Mouse (Mus musculus) adrenal gland, adult 18-20 months (tissue): ENCODE measurements at regions not wholly inside any gene's neighbourhood (a gene's known extent, or its start where the extent isn't known, plus 50 kb on each side); places are given as distances from the start of the nearest gene placed in this dataset.

Source experiments
- DNase-seq, 2 experiments: peaks; one replicate each; pipeline ENCODE4 v3.0.0; 2021 to 2022; ENCODE audit warnings: low spot score in 2 of 2

- no peak for DNase-seq
Observed at GRCm38 (mm10) chr8:127809203-127810155, 548.9 kb upstream of the Nrp1 start.

DNA sequence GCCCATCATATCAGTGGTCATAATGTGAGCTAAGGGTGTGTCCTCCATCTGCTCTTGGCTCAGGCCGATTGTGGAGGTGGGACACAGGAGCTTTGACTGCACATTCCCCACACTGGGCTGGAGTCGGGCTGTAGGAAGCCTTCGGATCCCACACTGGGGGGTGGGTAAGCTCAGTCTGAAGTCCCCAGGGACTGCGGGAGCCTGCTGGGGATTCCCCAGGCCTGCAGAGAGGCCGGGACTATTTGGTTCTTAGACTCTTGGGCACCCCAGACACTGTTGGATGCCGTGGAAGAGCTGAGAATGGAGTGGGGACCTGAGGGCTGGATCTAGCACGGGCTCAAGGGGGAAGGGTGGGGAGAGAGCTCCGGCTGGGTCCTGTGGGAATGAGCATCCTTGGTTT is 547.1 kb upstream of the Nrp1 start:
- DNase-seq: no peak

- no peak for DNase-seq
Observed at GRCm38 (mm10) chr8:127814785-127815523, 543.5 kb upstream of the Nrp1 start.

- DNase-seq: no peak
Observed at GRCm38 (mm10) chr8:127820741-127821170, 537.6 kb upstream of the Nrp1 start.

DNA sequence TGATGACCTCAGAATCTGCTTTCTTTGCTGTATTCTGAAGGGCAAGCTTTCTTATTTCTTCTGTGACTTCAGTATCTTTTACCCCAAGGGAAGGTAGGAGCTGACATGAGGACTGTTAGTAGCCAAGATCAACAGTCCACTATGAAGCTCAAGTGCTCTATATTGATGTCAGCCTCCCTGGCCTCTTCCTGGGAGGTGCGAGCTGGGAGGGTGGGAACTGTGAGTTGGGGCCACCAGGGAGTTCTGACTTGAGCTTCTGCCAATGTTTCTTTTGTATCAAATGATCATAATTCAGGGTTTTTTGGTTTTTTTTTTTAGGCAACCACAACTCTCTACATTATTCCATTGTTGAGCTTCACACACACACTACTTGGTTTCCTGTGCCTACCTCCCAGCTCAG is 536.8 kb upstream of the Nrp1 start:
- no peak for DNase-seq

DNA sequence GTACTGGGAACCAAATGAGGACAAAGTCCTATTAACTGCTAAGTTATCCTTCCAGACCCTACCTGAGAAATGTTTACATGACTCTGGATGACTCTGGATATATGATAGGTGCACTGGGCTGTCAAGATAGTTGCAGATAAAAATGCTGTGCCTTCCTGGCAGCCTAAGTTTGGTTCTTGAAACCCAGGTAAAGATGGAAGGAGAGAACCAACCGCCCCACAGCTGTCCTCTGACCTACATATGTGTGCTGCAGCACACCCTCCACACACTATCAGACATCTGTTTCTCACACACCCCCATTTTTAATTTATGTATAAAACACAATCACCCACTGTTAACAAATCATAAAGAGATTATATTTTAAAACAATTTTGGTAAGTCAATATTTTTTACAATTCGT is 533.4 kb upstream of the Nrp1 start:
- DNase-seq: no peak

- DNase-seq: no peak
Observed at GRCm38 (mm10) chr8:127827826-127828225, 530.6 kb upstream of the Nrp1 start.

- DNase-seq: no peak
Observed at GRCm38 (mm10) chr8:127829659-127830058, 528.7 kb upstream of the Nrp1 start.

DNA sequence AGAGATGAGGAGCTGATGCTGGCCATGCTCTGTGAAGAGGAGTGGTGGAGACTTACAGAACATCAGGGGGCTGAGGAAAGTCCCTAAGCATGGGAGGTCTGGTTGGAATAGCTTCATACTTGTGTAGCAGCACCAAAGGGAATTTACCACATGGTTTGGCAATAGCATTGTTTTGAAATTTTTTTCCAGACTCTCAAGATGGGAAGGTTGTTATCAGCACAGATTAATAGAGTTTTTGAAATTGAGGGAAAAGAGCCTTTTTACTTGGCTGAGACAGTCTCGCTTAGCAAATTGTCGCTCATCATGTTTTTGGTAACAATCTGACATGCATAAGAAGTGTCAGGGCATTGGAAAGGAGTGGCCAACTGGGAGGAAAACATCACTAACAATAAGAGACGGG is 524.4 kb upstream of the Nrp1 start:
- DNase-seq: no peak

DNA sequence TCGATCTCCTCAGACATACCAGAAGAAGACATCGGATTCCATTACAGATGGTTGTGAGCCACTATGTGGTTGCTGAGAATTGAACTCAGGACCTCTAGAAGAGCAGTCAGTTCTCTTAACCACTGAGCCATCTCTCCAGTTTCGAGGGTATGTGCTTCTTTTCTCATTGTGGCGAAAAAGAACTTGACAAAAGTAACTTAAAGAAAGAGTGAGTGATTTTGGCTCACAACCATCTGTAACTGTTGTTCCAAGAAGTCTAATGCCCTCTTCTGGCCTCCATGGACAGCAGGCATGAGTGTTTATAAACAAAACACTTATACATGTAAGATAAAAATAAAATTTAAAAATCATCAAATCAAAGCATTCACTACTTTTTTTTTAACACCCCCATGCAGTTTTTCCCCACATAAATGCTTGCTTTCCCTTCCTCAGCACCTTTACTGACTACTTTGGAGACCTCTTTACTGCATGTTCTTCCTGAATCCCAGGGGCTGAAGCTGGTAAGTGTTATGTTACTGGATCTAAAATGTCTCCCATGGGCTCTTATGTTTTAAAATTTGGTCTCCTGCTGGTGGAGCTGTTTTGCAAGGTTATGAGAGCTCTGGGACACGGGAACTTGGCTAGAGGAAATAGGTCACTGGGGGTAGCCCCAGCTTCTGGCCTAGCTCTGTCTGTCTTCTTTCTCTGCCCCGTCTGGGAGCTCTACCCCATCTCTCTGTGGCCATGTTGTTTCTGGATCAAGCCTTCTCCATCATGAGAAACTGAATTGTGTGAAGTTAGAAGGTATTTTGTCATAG is 521.8 kb upstream of the Nrp1 start:
- DNase-seq: no peak

DNA sequence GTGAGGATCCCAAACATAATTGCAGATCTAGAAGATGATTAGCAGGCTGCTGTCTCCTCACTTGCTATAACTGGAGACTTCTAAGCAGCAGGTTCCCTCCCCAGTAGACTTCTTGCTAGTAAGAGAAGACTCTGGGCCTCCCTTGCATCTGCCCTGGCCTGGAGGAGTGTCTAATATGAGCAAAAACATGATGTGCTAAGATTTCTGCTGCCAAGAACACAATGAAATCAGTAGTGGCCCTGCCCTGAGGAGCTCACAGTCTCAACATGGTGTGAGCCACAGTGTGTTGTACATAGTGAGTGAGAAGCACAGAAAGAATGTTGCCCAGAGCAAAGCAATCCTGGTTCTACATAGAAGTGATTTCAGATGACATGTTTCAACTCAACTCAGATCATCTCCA is 520.1 kb upstream of the Nrp1 start:
- DNase-seq: no peak

DNA sequence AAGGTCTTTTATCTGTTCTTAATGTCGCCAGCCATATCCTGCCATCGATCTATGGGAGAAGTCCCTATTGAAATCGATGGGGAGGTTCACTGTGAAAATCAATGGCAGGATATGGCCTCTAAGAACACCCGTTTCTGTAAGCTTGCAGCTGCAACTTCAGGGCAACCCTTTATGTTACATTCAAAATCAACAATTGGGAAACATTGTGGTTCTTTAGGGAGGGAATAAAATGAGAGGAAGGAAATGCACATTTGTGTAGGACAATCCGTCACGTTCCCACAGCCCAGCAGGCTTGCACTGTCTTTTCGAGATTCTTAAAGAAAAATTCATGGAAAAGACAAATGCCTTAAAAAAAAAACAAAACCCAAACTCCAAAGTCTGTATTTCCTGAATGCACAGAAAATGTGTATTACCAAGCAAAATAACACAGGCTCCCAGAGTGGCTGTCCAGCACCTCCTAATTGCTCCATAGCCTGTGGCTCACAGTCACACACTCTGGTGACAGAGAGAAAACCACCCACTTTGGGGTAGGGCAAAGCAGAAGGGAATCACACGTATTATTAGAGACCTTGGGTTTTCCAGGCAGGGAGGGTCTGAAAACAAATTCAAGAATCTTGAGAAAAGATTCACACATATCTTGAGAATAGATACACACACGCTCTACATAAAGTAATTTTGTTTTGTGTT is 510.9 kb upstream of the Nrp1 start:
- DNase-seq: no peak

DNA sequence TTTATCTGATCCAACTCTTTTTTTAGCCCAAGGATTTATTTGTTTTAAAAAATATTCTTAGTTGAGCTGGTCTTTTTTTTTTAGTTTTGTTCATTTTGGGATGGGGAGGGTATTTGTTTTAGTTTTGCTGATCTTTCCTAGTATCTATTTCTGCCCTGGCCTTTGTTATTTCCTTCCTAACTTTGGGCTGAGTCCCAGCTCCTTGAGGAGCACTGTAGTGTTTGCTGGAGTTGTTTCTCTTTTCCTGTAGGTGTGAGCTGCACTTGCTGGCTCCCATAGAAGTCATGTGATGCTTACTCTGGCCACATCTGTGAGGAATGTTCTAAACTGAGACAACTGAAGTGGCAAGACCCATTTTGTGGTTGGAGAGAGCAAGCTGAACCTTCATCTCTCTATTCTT is 508.5 kb upstream of the Nrp1 start:
- DNase-seq: no peak

GRCm38 (mm10) chr8:127855653-127856300 is 502.6 kb upstream of the Nrp1 start:
- DNase-seq: no peak

GRCm38 (mm10) chr8:127856351-127857135 is 501.9 kb upstream of the Nrp1 start:
- no peak for DNase-seq

- DNase-seq: no peak
Observed at GRCm38 (mm10) chr8:127859036-127859435, 499.4 kb upstream of the Nrp1 start.

DNA sequence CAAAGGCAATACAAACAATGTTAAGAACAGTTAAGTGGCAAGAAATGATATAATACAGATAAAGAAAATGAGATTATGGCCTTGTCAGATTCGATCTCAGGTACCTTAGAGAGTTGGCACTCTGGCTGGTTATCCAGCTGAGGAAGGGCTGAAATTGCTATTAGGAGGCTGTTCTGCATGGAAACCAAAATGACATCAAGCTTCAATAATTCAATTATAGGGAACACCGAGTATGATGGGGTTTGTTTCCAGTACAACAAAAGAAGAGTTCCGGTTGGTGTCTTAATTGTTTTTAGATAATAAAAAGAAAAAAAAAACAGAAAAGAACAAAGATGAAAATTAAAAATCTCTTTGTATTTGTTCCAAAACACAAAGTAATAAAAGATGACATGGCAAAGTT is 498.0 kb upstream of the Nrp1 start:
- no peak for DNase-seq

DNA sequence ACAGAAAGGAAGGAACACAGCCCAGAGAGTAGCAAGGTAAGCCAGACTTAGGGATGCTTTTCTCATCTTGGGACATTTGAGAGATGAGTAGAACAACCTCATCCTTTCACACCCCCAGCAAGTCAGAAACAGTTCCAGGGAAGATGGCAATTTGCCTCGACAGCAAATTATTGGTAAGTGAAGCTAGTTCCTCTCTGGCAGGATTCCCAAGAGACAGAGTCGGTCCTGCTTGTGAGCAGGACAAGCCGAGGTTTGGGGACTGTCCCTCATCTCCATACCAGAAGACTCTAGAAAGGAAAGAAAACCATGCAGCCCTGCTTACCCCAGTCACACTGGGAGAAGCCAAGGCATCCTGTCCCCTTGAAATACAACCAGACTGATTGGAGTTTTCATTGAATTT is 497.5 kb upstream of the Nrp1 start:
- DNase-seq: no peak

DNA sequence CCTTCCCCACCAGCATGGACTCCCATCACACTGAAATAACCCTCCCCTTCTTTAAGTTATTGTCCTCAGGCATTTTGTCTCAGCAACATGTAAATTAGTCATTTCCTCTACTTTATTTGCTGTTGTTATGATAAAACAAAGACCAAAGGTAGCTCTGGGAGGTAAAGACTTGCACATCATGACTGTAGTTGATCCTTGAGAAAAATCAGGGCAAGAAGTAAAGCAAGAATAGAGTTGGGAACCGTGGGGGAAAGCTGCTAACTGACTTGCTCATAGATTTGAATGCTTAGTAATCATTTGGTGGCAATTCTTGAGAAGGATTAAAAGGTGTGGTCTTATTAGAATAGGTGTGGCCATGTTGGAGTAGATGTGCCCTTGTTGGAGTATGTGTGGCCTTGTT is 473.8 kb upstream of the Nrp1 start:
- no peak for DNase-seq

DNA sequence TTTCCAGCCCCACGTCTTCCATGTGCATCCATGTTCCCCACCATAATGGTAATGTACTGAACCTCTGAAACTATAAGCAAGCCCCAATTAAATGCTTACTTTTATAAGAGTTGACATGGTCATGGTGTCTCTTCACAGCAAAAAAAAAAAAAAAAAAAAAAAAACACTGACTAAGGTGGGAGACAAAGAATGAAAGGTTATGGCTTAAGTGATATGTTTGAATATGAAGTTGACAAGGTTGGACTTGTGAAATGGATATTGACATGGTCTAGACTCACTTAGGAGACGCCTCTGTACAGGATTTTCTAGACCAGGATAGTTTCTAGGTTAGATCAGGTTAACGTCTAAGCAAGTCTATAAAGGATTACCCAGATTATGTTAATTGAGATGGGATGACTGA is 473.2 kb upstream of the Nrp1 start:
- no peak for DNase-seq
